Mouse (Mus musculus) gonadal fat pad, adult 2 months (tissue): Measurements from ENCODE around the gene Trim10. TPM values are rescaled to one million over a fixed set of nuclear protein-coding genes. Genes with fewer than 3 reads are reported as not detected.
A peak's percentile ranks its signal among the peaks of the same experiment; 100 is the strongest.
"Not testable (repeated sequence)": the region's sequence is repeated elsewhere in the genome, so short reads cannot be mapped to it uniquely, and the experiment has no call there.

Experiments
- DNase-seq: peaks from one replicate; pipeline ENCODE4 v3.0.0-alpha.2; 2012; ENCODE audit warnings: low read depth
- polyA plus RNA-seq: library from polyadenylated mRNA; depleted of rRNA; stranded (reverse); fragments of >200 nt; gene quantifications from 2 replicates; pipeline ENCODE4 v1.2.3, GENCODE M21; 2012; rRNA removed

Gene Trim10
- polyA plus RNA-seq: 0.13 and 0.27 TPM in 2 replicates

- no peak for DNase-seq
Measured at GRCm38 (mm10) chr17:36869284-36869954, at the start of gene Trim10. Gene Trim10, plus strand, starts transcription at chr17:36869574.

GRCm38 (mm10) chr17:36824005-36824404 lies 45.4 kb upstream of the Trim10 start:
- no peak for DNase-seq

- DNase-seq: no peak
Measured at GRCm38 (mm10) chr17:36825525-36825924, 43.8 kb upstream of the Trim10 start.

GRCm38 (mm10) chr17:36826002-36826401 lies 43.4 kb upstream of the Trim10 start:
- DNase-seq: not testable (repeated sequence)

- DNase-seq: no peak
Measured at GRCm38 (mm10) chr17:36828488-36828887, 40.9 kb upstream of the Trim10 start.

- no peak for DNase-seq
Measured at GRCm38 (mm10) chr17:36830470-36830869, 38.9 kb upstream of the Trim10 start.

GRCm38 (mm10) chr17:36832694-36833093 lies 36.7 kb upstream of the Trim10 start:
- no peak for DNase-seq

GRCm38 (mm10) chr17:36835591-36836426 lies 33.6 kb upstream of the Trim10 start:
- peak; percentile 86 for DNase-seq

- no peak for DNase-seq
Measured at GRCm38 (mm10) chr17:36836427-36836812, 33.0 kb upstream of the Trim10 start.

GRCm38 (mm10) chr17:36836874-36837647 lies 32.3 kb upstream of the Trim10 start, which contains the start of gene Trim26:
Gene Trim26, plus strand, starts transcription at chr17:36837134.
- peak; percentile 79 for DNase-seq

- DNase-seq: no peak
Measured at GRCm38 (mm10) chr17:36839001-36839400, 30.4 kb upstream of the Trim10 start.

GRCm38 (mm10) chr17:36839931-36840330 lies 29.4 kb upstream of the Trim10 start:
- DNase-seq: no peak

- no peak for DNase-seq
Measured at GRCm38 (mm10) chr17:36840961-36841445, 28.4 kb upstream of the Trim10 start.

- DNase-seq: no peak
Measured at GRCm38 (mm10) chr17:36843696-36844095, 25.7 kb upstream of the Trim10 start.

- DNase-seq: no peak
Measured at GRCm38 (mm10) chr17:36844286-36844719, 25.1 kb upstream of the Trim10 start.

- DNase-seq: no peak
Measured at GRCm38 (mm10) chr17:36844725-36845124, 24.6 kb upstream of the Trim10 start.

- DNase-seq: peak; percentile 71
Measured at GRCm38 (mm10) chr17:36848911-36849310, 20.5 kb upstream of the Trim10 start.

GRCm38 (mm10) chr17:36849992-36850391 lies 19.4 kb upstream of the Trim10 start:
- no peak for DNase-seq

GRCm38 (mm10) chr17:36851200-36851599 lies 18.2 kb upstream of the Trim10 start:
- no peak for DNase-seq

GRCm38 (mm10) chr17:36851627-36852026 lies 17.7 kb upstream of the Trim10 start:
- no peak for DNase-seq

GRCm38 (mm10) chr17:36855484-36855883 lies 13.9 kb upstream of the Trim10 start:
- no peak for DNase-seq

GRCm38 (mm10) chr17:36856236-36856635 lies 13.1 kb upstream of the Trim10 start:
- DNase-seq: peak; percentile 99
